Mouse (Mus musculus): Measurements from ENCODE around the gene Mrc1. TPM values are rescaled to one million over a fixed set of nuclear protein-coding genes. Genes with fewer than 3 reads are reported as not detected.
A peak's percentile ranks its signal among the peaks of the same experiment; 100 is the strongest.
"Not testable (repeated sequence)": the region's sequence is repeated elsewhere in the genome, so short reads cannot be mapped to it uniquely, and the experiment has no call there.

The Mrc1 gene
- total and polyA plus RNA-seq, 3 experiments = 0.08 TPM; not detected in 2

DNA sequence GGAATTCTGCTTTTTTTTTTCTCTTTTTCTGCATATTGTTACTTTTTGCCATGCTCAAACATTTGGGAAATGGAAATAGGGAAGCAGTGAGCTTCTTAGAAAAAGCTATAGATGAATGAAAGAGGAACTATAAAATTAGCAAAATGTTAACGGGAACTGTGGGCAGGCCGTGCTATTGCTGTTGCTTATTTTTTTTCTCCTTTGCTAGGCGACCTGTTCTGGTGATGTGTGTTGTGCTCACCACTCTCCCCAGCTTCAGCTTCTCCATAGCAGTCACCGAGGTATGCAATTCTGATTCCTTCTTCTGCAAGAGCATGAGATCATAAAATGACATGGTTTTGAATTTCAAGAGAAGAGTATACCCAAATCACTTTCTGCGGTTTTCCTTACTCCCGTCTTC, 37.1 kb upstream of the Mrc1 start:
- TF ChIP-seq EP300 (IDR thresholded peaks at IDR 0.05; ENCODE audit: low read depth in 1 of 2, low read length in 2 of 2) (peak in 1 of 2 experiments; percentile 16; a peak in 1 of 4 replicates), ZNF384 (IDR thresholded peaks at IDR 0.05; ENCODE audit: low read depth, low read length) (peak; percentile 78), KAT2A (conservative IDR thresholded peaks at IDR 0.05; ENCODE audit: low read depth, low read length) (no peak)
- peaks cover 0 to 15% of the 10 kb centered on the region in 2 experiments; a peak in 2 of 4 replicates for H3K36me3 ChIP-seq (ENCODE audit: control insufficient read depth in 1 of 2, insufficient read depth in 2 of 2, low read length in 2 of 2)
- H3K4me3 ChIP-seq (ENCODE audit: control insufficient read depth in 1 of 2, insufficient read depth in 1 of 2, low read depth in 2 of 2, low read length in 2 of 2) = no peak overlapping the region
- H3K9me3 ChIP-seq (replicated peaks; ENCODE audit: insufficient read depth, low read length) = no peaks in the 10 kb centered on the region
- no peaks in the 10 kb centered on the region for H3K27me3 ChIP-seq (ENCODE audit: control insufficient read depth in 1 of 2, insufficient read depth in 2 of 2, low read length in 2 of 2)
- DNase-seq (ENCODE audit: low read depth, low spot score) = peak; percentile 72
- no peak overlapping the region for H3K27ac ChIP-seq (ENCODE audit: control insufficient read depth, low read depth, low read length)
- peaks cover 7 to 12% of the 10 kb centered on the region in 2 experiments for H3K4me1 ChIP-seq (ENCODE audit: control insufficient read depth in 1 of 2, insufficient read depth in 2 of 2, low read length in 2 of 2)
- no peaks in the 10 kb centered on the region for H3K79me2 ChIP-seq (ENCODE audit: control insufficient read depth, insufficient read depth, low read length, poor library complexity)
- H3K9ac ChIP-seq (ENCODE audit: control insufficient read depth, low read depth, low read length, poor library complexity, severe bottlenecking) = no peak overlapping the region

GRCm38 (mm10) chr2:14198325-14198903, 30.8 kb upstream of the Mrc1 start:
- H3K4me1 ChIP-seq (ENCODE audit: control insufficient read depth in 1 of 2, insufficient read depth in 2 of 2, low read length in 2 of 2); H3K79me2 ChIP-seq (ENCODE audit: control insufficient read depth, insufficient read depth, low read length, poor library complexity); H3K36me3 ChIP-seq (ENCODE audit: control insufficient read depth in 1 of 2, insufficient read depth in 2 of 2, low read length in 2 of 2); H3K9me3 ChIP-seq (replicated peaks; ENCODE audit: insufficient read depth, low read length); H3K27ac ChIP-seq (ENCODE audit: control insufficient read depth, low read depth, low read length); H3K27me3 ChIP-seq (ENCODE audit: control insufficient read depth in 1 of 2, insufficient read depth in 2 of 2, low read length in 2 of 2); DNase-seq (ENCODE audit: low read depth, low spot score); H3K4me3 ChIP-seq (ENCODE audit: control insufficient read depth in 1 of 2, insufficient read depth in 1 of 2, low read depth in 2 of 2, low read length in 2 of 2); H3K9ac ChIP-seq (ENCODE audit: control insufficient read depth, low read depth, low read length, poor library complexity, severe bottlenecking): not testable (repeated sequence)

DNA sequence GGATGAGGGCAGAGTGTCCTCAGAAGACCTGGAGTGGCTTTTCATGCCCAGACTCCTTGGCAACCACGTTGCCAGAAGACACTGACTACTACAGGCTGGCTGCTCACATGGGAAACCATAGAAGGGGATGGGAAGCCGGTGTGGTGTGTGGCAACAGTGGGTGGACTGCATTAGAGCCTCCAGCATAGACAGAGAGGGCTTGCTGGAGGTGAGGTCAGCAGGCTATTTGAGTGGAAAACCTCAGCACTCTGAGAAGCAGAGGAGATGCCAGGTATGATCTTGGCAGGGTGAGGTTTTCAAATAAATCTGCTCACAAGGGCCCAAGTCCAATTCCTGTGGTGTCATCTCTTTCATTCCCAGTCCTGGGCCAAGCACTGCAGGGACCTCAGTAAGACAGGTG, 29.6 kb upstream of the Mrc1 start:
- TF ChIP-seq MAX (IDR thresholded peaks at IDR 0.05; ENCODE audit: low read length) (no peak), MYC (IDR thresholded peaks at IDR 0.05; ENCODE audit: low read depth, low read length) (no peak), MAFK (IDR thresholded peaks at IDR 0.05; ENCODE audit: borderline replicate concordance, low read depth, low read length) (no peak), POLR2A (IDR thresholded peaks at IDR 0.05; ENCODE audit: control insufficient read depth in 1 of 2, insufficient read depth in 1 of 2, low read depth in 1 of 2, low read length in 2 of 2, poor library complexity in 1 of 2) (no peak), ZNF384 (IDR thresholded peaks at IDR 0.05; ENCODE audit: low read depth, low read length) (no peak), USF2 (IDR thresholded peaks at IDR 0.05; ENCODE audit: borderline replicate concordance in 1 of 2, insufficient read depth in 1 of 2, low read depth in 1 of 2, low read length in 2 of 2) (no peak), MXI1 (IDR thresholded peaks at IDR 0.05; ENCODE audit: low read depth, low read length) (no peak), POLR2AphosphoS5 (IDR thresholded peaks at IDR 0.05; ENCODE audit: borderline replicate concordance, low read depth, low read length) (no peak), TCF12 (IDR thresholded peaks at IDR 0.05; ENCODE audit: low read depth, low read length) (no peak), RAD21 (IDR thresholded peaks at IDR 0.05; ENCODE audit: low read depth, low read length) (no peak), MAZ (IDR thresholded peaks at IDR 0.05; ENCODE audit: low read depth, low read length) (no peak), ZC3H11A (IDR thresholded peaks at IDR 0.05; ENCODE audit: low read depth, low read length) (no peak), ELF1 (IDR thresholded peaks at IDR 0.05; ENCODE audit: low read depth, low read length) (no peak)
- no peaks in the 10 kb centered on the region for H3K79me2 ChIP-seq (ENCODE audit: control insufficient read depth, insufficient read depth, low read length, poor library complexity)
- H3K4me1 ChIP-seq (ENCODE audit: control insufficient read depth in 1 of 2, insufficient read depth in 2 of 2, low read length in 2 of 2) = peaks cover 0 to 2% of the 10 kb centered on the region in 2 experiments; a peak in 1 of 4 replicates
- H3K36me3 ChIP-seq (ENCODE audit: control insufficient read depth in 1 of 2, insufficient read depth in 2 of 2, low read length in 2 of 2) = no peaks in the 10 kb centered on the region
- H3K4me3 ChIP-seq (ENCODE audit: control insufficient read depth in 1 of 2, insufficient read depth in 1 of 2, low read depth in 2 of 2, low read length in 2 of 2) = no peak overlapping the region
- H3K27ac ChIP-seq (ENCODE audit: control insufficient read depth, low read depth, low read length) = no peak overlapping the region
- DNase-seq (ENCODE audit: low read depth, low spot score) = no peak
- H3K27me3 ChIP-seq (ENCODE audit: control insufficient read depth in 1 of 2, insufficient read depth in 2 of 2, low read length in 2 of 2) = no peaks in the 10 kb centered on the region
- H3K9ac ChIP-seq (ENCODE audit: control insufficient read depth, low read depth, low read length, poor library complexity, severe bottlenecking) = no peak overlapping the region
- no peaks in the 10 kb centered on the region for H3K9me3 ChIP-seq (replicated peaks; ENCODE audit: insufficient read depth, low read length)

DNA sequence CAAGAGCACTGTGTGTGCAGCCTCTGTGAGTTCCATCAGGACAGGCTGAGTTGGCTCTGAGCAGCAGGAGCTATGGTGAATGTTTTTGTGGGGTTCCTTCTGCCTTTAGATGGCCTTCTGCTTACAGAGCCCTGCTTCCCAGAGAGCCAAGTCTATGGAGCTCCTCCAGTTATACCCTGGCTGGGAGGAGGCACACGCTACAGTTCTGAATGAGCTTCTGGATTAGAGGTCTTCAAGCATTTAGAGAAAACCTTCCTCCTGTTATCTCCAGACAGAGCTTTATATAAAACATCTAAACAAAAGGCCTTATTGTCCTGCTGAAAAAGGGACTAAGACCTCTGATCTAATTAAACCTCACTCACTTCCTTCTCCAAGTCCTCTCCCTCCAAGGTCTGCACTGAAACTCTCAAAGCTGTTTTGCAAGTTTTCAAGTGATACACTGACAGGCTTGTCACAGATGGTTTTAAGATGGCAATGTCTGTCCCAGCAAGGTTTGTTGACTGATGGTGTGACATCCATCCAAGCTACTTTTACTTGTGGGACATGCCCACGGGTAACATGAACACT, 28.2 kb upstream of the Mrc1 start:
- not testable (repeated sequence) for H3K9ac ChIP-seq (ENCODE audit: control insufficient read depth, low read depth, low read length, poor library complexity, severe bottlenecking); H3K79me2 ChIP-seq (ENCODE audit: control insufficient read depth, insufficient read depth, low read length, poor library complexity); H3K36me3 ChIP-seq (ENCODE audit: control insufficient read depth in 1 of 2, insufficient read depth in 2 of 2, low read length in 2 of 2); H3K4me1 ChIP-seq (ENCODE audit: control insufficient read depth in 1 of 2, insufficient read depth in 2 of 2, low read length in 2 of 2); H3K9me3 ChIP-seq (replicated peaks; ENCODE audit: insufficient read depth, low read length); H3K27me3 ChIP-seq (ENCODE audit: control insufficient read depth in 1 of 2, insufficient read depth in 2 of 2, low read length in 2 of 2); H3K27ac ChIP-seq (ENCODE audit: control insufficient read depth, low read depth, low read length); H3K4me3 ChIP-seq (ENCODE audit: control insufficient read depth in 1 of 2, insufficient read depth in 1 of 2, low read depth in 2 of 2, low read length in 2 of 2); DNase-seq (ENCODE audit: low read depth, low spot score)

All from MEL (cell line).